Mouse (Mus musculus) limb, embryonic 14.5 days (tissue): ENCODE data around the gene Tmem97. TPM values are rescaled to one million over a fixed set of nuclear protein-coding genes. Genes with fewer than 3 reads are reported as not detected.

Experiments
- ATAC-seq: fragments of 200-750 bp; cut with Nextera tagmentation; 2 replicates; pipeline ENCODE4 v1.8.0; 2017; ENCODE audit warnings: low read depth, moderate number of reproducible peaks, moderate TSS enrichment; ENCODE audit not compliant: low FRiP score
- DNase-seq: peaks from one replicate; pipeline ENCODE4 v3.0.0-alpha.2; 2015; ENCODE audit warnings: low spot score
- H3K27ac ChIP-seq: fragments of 300-500 bp; sonication (generic); replicated peaks from 2 replicates; pipeline ENCODE4 v1.5.1; 2014; ENCODE audit warnings: low read depth, mild to moderate bottlenecking, low read length, moderate library complexity, mixed read lengths
- H3K27me3 ChIP-seq: fragments of 300-500 bp; sonication (generic); 2 replicates; pipeline ENCODE4 v1.6.1; 2014; ENCODE audit warnings: low read length, mixed read lengths; ENCODE audit not compliant: control insufficient read depth, insufficient read depth
- H3K36me3 ChIP-seq: fragments of 300-500 bp; sonication (generic); 2 replicates; pipeline ENCODE4 v1.6.1; 2014; ENCODE audit warnings: mild to moderate bottlenecking, low read length, moderate library complexity, mixed read lengths; ENCODE audit not compliant: control insufficient read depth, insufficient read depth
- H3K4me1 ChIP-seq: fragments of 300-500 bp; sonication (generic); 2 replicates; pipeline ENCODE4 v1.6.1; 2014; ENCODE audit warnings: antibody characterized with exemption, low read length, mixed read lengths; ENCODE audit not compliant: control insufficient read depth, insufficient read depth
- H3K4me2 ChIP-seq: fragments of 300-500 bp; sonication (generic); replicated peaks from 2 replicates; pipeline ENCODE4 v1.6.1; 2014; ENCODE audit warnings: low read depth, mild to moderate bottlenecking, low read length, moderate library complexity; ENCODE audit not compliant: severe bottlenecking
- H3K4me3 ChIP-seq: fragments of 300-500 bp; sonication (generic); replicated peaks from 2 replicates; pipeline ENCODE4 v1.5.1; 2014; ENCODE audit warnings: low read length
- H3K9ac ChIP-seq: fragments of 300-500 bp; sonication (generic); 2 replicates; pipeline ENCODE4 v1.6.1; 2014; ENCODE audit warnings: mild to moderate bottlenecking, low read depth, low read length, moderate library complexity; ENCODE audit not compliant: severe bottlenecking
- H3K9me3 ChIP-seq: fragments of 300-500 bp; sonication (generic); 2 replicates; pipeline ENCODE4 v1.6.1; 2016; ENCODE audit warnings: low read length; ENCODE audit not compliant: control insufficient read depth
- POLR2A ChIP-seq: fragments of 200-500 bp; IDR thresholded peaks from 2 replicates; pipeline ENCODE4 v1.8.0; 2012; ENCODE audit warnings: inconsistent platforms, mild to moderate bottlenecking, moderate library complexity, borderline replicate concordance; ENCODE audit not compliant: insufficient read depth, insufficient read length; ENCODE audit errors: extremely low read depth
- WGBS: fragments of 180-500 bp; shearing (Covaris S2); extraction: QIAGEN DNeasy Blood & Tissue Kit; methylation state at CpG from one replicate; pipeline ENCODE4 v1.1.7; 2014; 5-methylcytosine and 5-hydroxymethylcytosine counted together
- polyA plus RNA-seq, 2 experiments: library from polyadenylated mRNA; depleted of rRNA in 1 of 2; stranded (reverse) in 1 of 2; unstranded in 1 of 2; fragments of >200 nt; fragmentation: Nextera tagmentation in 1 of 2; extraction: Ambion mirVana in 1 of 2; gene quantifications; 2 replicates each; pipeline versions ENCODE4 v1.2.1 to v1.2.3; 2012 to 2014

Tmem97 gene
- polyA plus RNA-seq, 2 experiments: 42.6 to 103 TPM

DNA sequence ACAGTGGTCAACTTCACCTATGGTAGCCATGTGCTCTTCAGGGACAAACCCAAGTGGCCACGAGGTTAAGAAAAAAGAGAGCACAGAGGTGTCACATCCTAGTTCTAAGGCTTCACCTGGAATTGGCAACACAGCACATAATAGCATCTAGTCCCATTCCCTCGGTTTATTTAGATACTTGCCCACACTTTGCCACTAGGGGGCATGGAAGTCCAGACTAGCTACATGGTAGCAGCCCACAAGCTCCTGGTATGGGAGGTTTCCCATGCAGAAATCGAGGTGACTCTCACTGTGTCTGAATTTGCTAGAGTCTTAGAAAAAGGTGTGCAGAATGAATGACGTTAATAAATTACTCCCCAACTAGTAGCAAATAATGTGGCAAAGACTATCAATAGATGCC lies 9.9 kb upstream of the Tmem97 start:
- Histone ChIP-seq H3K9me3 (no peaks in the 10 kb centered on the region), H3K27ac (no peak overlapping the region), H3K27me3 (no peaks in the 10 kb centered on the region), H3K4me3 (no peak overlapping the region), H3K4me2 (no peak overlapping the region), H3K9ac (no peak overlapping the region), H3K36me3 (no peaks in the 10 kb centered on the region), H3K4me1 (no peaks in the 10 kb centered on the region)
- ATAC-seq: peak; percentile 60; the same call in 1 of the 2 replicates
- TF ChIP-seq POLR2A: no peak
- peak; percentile 79 for DNase-seq
- WGBS: 21% methylated on average over 4 of the region's 4 CpGs

DNA sequence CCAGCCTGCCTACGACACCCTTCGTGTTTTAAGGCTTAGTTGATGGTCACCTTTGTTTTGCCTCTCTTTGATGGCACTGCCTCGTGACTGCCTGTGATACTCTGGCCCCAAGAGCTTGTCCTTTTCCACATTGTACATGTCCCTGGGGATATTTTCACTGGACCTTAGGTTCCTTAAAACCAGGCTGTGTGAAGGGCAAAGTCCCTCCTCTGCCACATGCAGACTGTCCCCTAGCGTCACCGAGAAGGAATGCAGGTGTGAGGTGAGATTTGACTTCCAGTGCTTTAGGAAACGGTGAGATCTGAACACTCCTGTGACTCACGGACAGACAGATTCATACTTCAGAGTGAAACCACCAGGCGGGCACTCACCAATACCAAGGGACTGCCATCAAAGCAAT lies 6.7 kb upstream of the Tmem97 start:
- Histone ChIP-seq H3K9ac (no peak overlapping the region), H3K9me3 (no peaks in the 10 kb centered on the region), H3K27ac (no peak overlapping the region), H3K36me3 (no peaks in the 10 kb centered on the region), H3K4me1 (no peaks in the 10 kb centered on the region), H3K27me3 (no peaks in the 10 kb centered on the region), H3K4me2 (no peak overlapping the region), H3K4me3 (no peak overlapping the region)
- no peak for TF ChIP-seq POLR2A
- 52% methylated on average over 8 of the region's 8 CpGs for WGBS
- ATAC-seq (no peak), DNase-seq (no peak)

- Histone ChIP-seq H3K4me3 (no peak overlapping the region), H3K4me1 (0 out of 2 replicates have a peak, but pooled peaks cover 1% of the 10 kb centered on the region), H3K9me3 (no peaks in the 10 kb centered on the region), H3K4me2 (no peak overlapping the region), H3K36me3 (no peaks in the 10 kb centered on the region), H3K9ac (no peak overlapping the region), H3K27me3 (no peaks in the 10 kb centered on the region), H3K27ac (no peak overlapping the region)
- ATAC-seq: no peak
- no peak for TF ChIP-seq POLR2A
- no peak for DNase-seq
- 75% methylated on average over 4 of the region's 4 CpGs for WGBS
Observed at GRCm38 (mm10) chr11:78556070-78556469, 5.5 kb upstream of the Tmem97 start.

- no peak for ATAC-seq
- 83% methylated on average over 3 of the region's 3 CpGs for WGBS
- no peaks in the 10 kb centered on the region for H3K27me3 ChIP-seq
- no peak overlapping the region for H3K27ac ChIP-seq
- H3K36me3 ChIP-seq: no peaks in the 10 kb centered on the region
- no peak overlapping the region for H3K4me2 ChIP-seq
- no peak for DNase-seq
- TF ChIP-seq POLR2A: no peak
- H3K4me1 ChIP-seq: 0 out of 2 replicates have a peak, but pooled peaks cover 3% of the 10 kb centered on the region
- H3K4me3 ChIP-seq: no peak overlapping the region
- H3K9me3 ChIP-seq: no peaks in the 10 kb centered on the region
- H3K9ac ChIP-seq: no peak overlapping the region
Observed at GRCm38 (mm10) chr11:78555623-78556022, 5.0 kb upstream of the Tmem97 start.

DNA sequence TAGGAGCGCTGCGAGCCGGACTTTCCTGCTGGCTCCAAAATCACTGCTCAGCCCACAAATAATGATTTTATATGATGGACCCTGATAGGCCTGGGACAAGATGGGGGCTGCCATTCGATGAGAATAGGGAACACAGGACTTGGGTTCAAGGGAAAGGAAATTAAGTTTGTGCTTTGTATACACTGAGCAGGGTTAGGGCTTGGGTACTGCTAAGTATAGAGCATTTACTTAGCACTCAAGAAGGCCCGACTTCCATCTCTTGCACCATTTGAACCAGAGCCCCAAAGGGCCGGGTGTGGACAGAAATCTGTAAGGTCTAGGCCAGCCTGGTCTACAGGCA lies 452 bp upstream of the Tmem97 start:
- peak; percentile 24 for ATAC-seq
- H3K4me1 ChIP-seq: peaks cover 15% of the 10 kb centered on the region
- no peak for DNase-seq

DNA sequence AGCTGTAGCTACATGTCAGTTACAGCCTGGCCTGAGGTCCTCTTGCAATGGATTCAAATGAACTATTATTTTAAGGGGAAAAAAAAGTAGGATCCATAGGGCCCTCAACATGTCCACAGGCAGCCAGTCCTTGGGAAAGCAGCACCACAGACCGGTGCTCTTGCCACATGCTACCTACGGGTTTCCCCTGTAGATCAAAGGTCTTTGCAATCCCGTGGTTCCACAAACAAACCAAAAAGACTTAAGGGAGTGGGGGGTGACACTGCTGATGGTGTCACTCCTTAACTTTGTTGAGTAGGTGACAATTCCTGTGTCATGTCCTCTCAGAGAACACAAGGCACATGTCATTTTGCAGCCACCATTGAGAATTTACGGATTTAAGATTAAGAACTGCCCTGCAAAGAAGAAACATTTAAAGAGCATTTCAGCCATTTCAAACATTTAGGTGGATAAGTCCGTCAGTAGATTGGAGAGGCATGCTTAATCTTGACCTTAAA lies 1.0 kb downstream of the Tmem97 start:
- TF ChIP-seq POLR2A: no peak
- no peaks in the 10 kb centered on the region for H3K27me3 ChIP-seq
- H3K9me3 ChIP-seq: no peaks in the 10 kb centered on the region
- no peak overlapping the region for H3K27ac ChIP-seq
- ATAC-seq: no peak
- peaks cover 15% of the 10 kb centered on the region for H3K4me1 ChIP-seq
- H3K4me3 ChIP-seq: peak overlapping the region; percentile 68
- 7% methylated on average over 5 of the region's 5 CpGs for WGBS
- no peak for DNase-seq
- peak overlapping the region; percentile 79 for H3K4me2 ChIP-seq
- H3K36me3 ChIP-seq: peaks cover 8% of the 10 kb centered on the region; the same call in 1 of the 2 replicates
- H3K9ac ChIP-seq: peak overlapping the region; percentile 73

More for the DNA sequence above, 452 bp upstream of the Tmem97 start:
- 30% methylated on average over 6 of the region's 6 CpGs for WGBS
- TF ChIP-seq POLR2A: no peak
- Histone ChIP-seq H3K9ac (peak overlapping the region; percentile 63), H3K4me3 (peak overlapping the region; percentile 68), H3K4me2 (peak overlapping the region; percentile 79), H3K9me3 (no peaks in the 10 kb centered on the region), H3K27me3 (no peaks in the 10 kb centered on the region), H3K27ac (peak overlapping the region; percentile 79), H3K36me3 (no peaks in the 10 kb centered on the region)
